Mouse (Mus musculus) liver, embryonic 14.5 days (tissue): ENCODE data around the gene Hcst. TPM values are rescaled to one million over a fixed set of nuclear protein-coding genes. Genes with fewer than 3 reads are reported as not detected.
A peak's percentile ranks its signal among the peaks of the same experiment; 100 is the strongest.

ENCODE experiments used
- ATAC-seq: fragments of 200-750 bp; cut with Nextera tagmentation; 2 replicates; pipeline ENCODE4 v1.8.0; 2017; ENCODE audit warnings: moderate number of reproducible peaks, mild to moderate bottlenecking, moderate library complexity; ENCODE audit not compliant: insufficient read depth
- DNase-seq, 3 experiments: peaks; one replicate each; pipeline ENCODE4 v3.0.0-alpha.2; 2012 to 2013; ENCODE audit warnings: low read depth in 3 of 3, low spot score in 3 of 3
- H3K27ac ChIP-seq: fragments of 300-500 bp; sonication (generic); 2 replicates; pipeline ENCODE4 v1.5.1; 2014; ENCODE audit warnings: moderate library complexity, mild to moderate bottlenecking, control low read depth, inconsistent platforms
- H3K27me3 ChIP-seq: fragments of 300-500 bp; sonication (generic); 2 replicates; pipeline ENCODE4 v1.6.1; 2014; ENCODE audit warnings: mild to moderate bottlenecking, low read length, moderate library complexity; ENCODE audit not compliant: control insufficient read depth, insufficient read depth
- H3K36me3 ChIP-seq: fragments of 300-500 bp; sonication (generic); replicated peaks from 2 replicates; pipeline ENCODE4 v1.6.1; 2014; ENCODE audit warnings: low read depth; ENCODE audit not compliant: control insufficient read depth, insufficient read depth
- H3K4me1 ChIP-seq, 2 experiments: fragments of 200-500 bp in 1 of 2; fragments of 300-500 bp in 1 of 2; sonication (generic) in 1 of 2; replicated peaks; 2 replicates each; pipeline ENCODE4 v1.6.1; 2012 to 2014; ENCODE audit warnings: antibody characterized with exemption in 1 of 2, inconsistent platforms in 1 of 2, low read length in 1 of 2; ENCODE audit not compliant: control insufficient read depth in 2 of 2, insufficient read depth in 2 of 2
- H3K4me2 ChIP-seq: fragments of 300-500 bp; sonication (generic); 2 replicates; pipeline ENCODE4 v1.6.1; 2014; ENCODE audit warnings: low read depth, mild to moderate bottlenecking, control low read depth, moderate library complexity
- H3K4me3 ChIP-seq, 2 experiments: fragments of 200-500 bp in 1 of 2; fragments of 300-500 bp in 1 of 2; sonication (generic) in 1 of 2; 2 replicates each; pipeline ENCODE4 v1.5.1; 2012 to 2014; ENCODE audit warnings: low read depth in 2 of 2, low read length in 2 of 2, mild to moderate bottlenecking in 2 of 2, control low read depth in 1 of 2, inconsistent platforms in 1 of 2, moderate library complexity in 1 of 2; ENCODE audit not compliant: insufficient read depth in 1 of 2
- H3K9ac ChIP-seq: fragments of 300-500 bp; sonication (generic); replicated peaks from 2 replicates; pipeline ENCODE4 v1.6.1; 2014; ENCODE audit warnings: mild to moderate bottlenecking, control low read depth, moderate library complexity
- H3K9me3 ChIP-seq: fragments of 300-500 bp; sonication (generic); 2 replicates; pipeline ENCODE4 v1.6.1; 2016; ENCODE audit warnings: low read length, mixed read lengths; ENCODE audit not compliant: control insufficient read depth
- CTCF ChIP-seq: IDR thresholded peaks from 2 replicates; pipeline ENCODE4 v1.5.1; 2016; ENCODE audit warnings: antibody characterized with exemption, low read depth, control low read depth
- EP300 ChIP-seq: IDR thresholded peaks from 2 replicates; pipeline ENCODE4 v1.6.1; 2016; ENCODE audit warnings: antibody characterized with exemption, low read depth
- WGBS: fragments of 180-500 bp; shearing (Covaris S2); extraction: QIAGEN DNeasy Blood & Tissue Kit; methylation state at CpG from one replicate; pipeline ENCODE4 v1.1.7; 2014; ENCODE audit not compliant: insufficient replicate concordance; 5-methylcytosine and 5-hydroxymethylcytosine counted together
- polyA plus RNA-seq, 2 experiments: library from polyadenylated mRNA; depleted of rRNA in 1 of 2; stranded (reverse) in 1 of 2; unstranded in 1 of 2; fragments of >200 nt; fragmentation: Nextera tagmentation in 1 of 2; extraction: Ambion mirVana in 1 of 2; gene quantifications; 2 replicates each; pipeline versions ENCODE4 v1.2.1 to v1.2.3; 2012 to 2014

Hcst gene
- polyA plus RNA-seq, 2 experiments: 3.3 to 4.9 TPM

DNA sequence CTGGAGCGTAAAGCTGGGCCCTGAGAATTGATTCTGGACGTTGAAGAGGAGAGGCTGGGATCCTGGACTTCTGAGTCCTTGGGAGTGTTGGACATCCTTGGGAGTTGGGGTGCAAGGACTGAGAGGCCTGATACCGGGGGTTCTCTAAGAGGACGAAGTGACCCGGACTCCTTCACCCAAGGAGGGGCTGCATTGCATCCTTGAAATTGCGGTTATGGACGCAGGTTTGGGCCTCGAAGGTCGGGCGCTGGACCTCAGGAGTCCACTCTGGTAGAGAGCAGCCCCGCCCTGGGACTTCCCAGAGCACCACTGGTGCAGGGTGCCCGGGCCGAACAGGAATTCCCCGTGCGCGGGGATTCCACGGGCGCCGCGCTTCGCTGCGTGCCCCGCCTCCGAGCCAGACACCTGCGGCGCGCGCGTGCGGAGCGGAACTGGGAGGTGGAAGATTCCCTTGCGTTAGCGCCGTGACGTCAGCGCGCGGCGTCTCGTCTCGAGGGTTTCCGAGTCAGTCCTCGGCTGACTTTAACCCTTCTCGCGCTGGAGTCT lies 2.3 kb upstream of the Hcst start:
- no peak for TF ChIP-seq EP300
- peaks cover 0 to 17% of the 10 kb centered on the region in 2 experiments; a peak in 3 of 4 replicates for H3K4me1 ChIP-seq
- H3K9me3 ChIP-seq: no peaks in the 10 kb centered on the region
- peak; percentile 48 for ATAC-seq
- H3K4me3 ChIP-seq: peak overlapping the region; percentile 58 to 62
- WGBS: under 1% methylated on average over 45 of the region's 45 CpGs
- H3K9ac ChIP-seq: peak overlapping the region; percentile 37
- peak; percentile 47 to 55 (median 47) for DNase-seq
- peaks cover 4% of the 10 kb centered on the region; the same call in 1 of the 2 replicates for H3K27me3 ChIP-seq
- H3K4me2 ChIP-seq: peak overlapping the region; percentile 81
- no peaks in the 10 kb centered on the region for H3K36me3 ChIP-seq
- no peak overlapping the region for H3K27ac ChIP-seq

DNA sequence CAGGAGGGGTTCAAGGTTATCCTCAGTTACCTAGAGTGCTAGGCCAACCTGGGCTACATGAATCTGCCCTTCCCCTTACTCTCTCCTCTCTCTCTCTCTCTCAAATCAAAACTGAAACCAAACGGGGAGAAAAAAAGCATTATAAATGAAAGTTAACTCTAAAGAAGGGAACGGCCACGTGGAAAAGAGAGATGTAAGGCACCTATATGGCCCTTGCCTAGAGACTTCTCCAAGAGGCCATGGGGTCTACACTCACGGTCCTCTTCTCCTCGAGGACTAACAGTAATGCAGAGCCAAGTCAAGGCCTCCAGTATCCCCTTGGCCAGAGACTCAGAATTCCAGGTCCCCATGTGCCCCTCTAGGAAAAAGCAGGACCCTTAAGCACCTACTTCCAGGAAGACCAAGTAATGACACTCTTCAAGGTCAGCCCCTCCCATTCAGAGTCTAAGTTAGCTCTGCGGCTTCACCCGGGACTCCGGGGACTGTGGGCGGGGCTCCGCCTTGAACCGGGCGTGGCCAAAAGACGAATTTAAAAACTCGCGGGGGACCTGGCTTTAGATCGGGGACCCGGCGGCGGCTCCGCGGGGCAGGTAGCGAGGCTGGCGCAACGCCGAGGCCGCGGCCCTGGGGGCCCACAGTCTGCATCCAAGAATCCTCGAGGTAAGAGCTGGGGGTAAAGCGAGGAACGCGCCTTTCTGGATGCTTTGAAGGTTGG lies 1.7 kb upstream of the Hcst start, which contains the start of gene Nfkbid:
TSS of gene Nfkbid (plus strand) at position 558 of the 715 bp plus-strand sequence.
- Histone ChIP-seq H3K4me2 (peak within 1 kb of the TSS; percentile 81), H3K4me1 (peaks cover 0 to 17% of the 10 kb centered on the region in 2 experiments; a peak in 3 of 4 replicates), H3K36me3 (no peaks in the 10 kb centered on the region), H3K27ac (no peak within 1 kb of the TSS), H3K27me3 (peaks cover 4% of the 10 kb centered on the region; the same call in 1 of the 2 replicates), H3K4me3 (peak within 1 kb of the TSS; percentile 58 to 62), H3K9ac (peak within 1 kb of the TSS; percentile 37), H3K9me3 (no peaks in the 10 kb centered on the region)
- no peak for TF ChIP-seq EP300
- no peak for TF ChIP-seq CTCF
- peak; percentile 50; the same call in 1 of the 2 replicates for ATAC-seq
- DNase-seq: peak in 2 of 3 experiments; percentile 44 to 45
- WGBS: 5% methylated on average over 31 of the region's 31 CpGs

DNA sequence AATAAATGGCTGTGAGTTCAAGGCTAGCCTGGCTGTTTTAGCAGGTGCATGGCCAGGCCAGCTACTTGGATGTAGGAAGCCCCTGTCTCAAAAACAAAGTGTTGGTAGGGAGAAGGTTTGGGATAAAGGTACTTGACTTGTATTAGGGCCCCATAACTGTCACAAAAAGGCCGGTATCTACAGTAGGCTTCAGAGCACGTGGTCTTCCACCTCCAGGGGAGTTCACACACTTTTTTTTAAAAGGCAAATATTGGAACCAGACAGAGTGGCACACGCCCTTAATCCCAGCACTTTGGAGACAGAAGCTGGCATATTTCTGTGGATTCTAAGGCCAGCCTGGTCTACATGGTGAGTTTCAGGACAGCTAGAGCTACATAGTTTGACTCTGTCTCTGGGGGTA lies 1.0 kb upstream of the Hcst start:
- Histone ChIP-seq H3K27me3 (peaks cover 4% of the 10 kb centered on the region; the same call in 1 of the 2 replicates), H3K4me3 (no peak overlapping the region; a peak in 1 of 4 replicates), H3K9ac (no peak overlapping the region), H3K4me1 (peaks cover 0 to 17% of the 10 kb centered on the region in 2 experiments; a peak in 3 of 4 replicates), H3K36me3 (no peaks in the 10 kb centered on the region), H3K4me2 (peak overlapping the region; percentile 81), H3K27ac (no peak overlapping the region), H3K9me3 (no peaks in the 10 kb centered on the region)
- ATAC-seq (no peak), DNase-seq (no peak)
- no peak for TF ChIP-seq CTCF
- no peak for TF ChIP-seq EP300
- WGBS: 39% methylated on average over 3 of the region's 3 CpGs

DNA sequence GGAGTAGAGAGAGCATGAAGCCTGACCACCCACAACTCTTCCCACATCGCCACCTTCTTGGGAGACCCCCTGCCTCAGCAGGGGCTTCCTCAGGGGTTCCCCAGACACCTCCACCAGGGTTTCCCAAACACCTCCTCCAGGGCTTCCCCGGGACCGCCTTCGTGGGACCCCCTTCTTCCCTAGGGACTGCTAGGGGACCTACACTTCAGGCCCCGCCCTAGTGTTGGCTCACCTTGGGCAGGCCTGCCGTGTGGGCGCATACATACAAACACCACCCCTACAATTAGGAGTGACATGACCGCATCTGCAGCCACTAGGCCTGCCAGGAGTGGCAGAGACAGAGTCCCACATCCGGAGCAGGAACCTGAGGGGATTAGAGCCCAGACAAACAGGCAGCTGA lies 1.8 kb downstream of the Hcst start:
- no peak for ATAC-seq
- no peak overlapping the region for H3K4me3 ChIP-seq
- H3K27me3 ChIP-seq: 0 out of 2 replicates have a peak, but pooled peaks cover 1% of the 10 kb centered on the region
- H3K4me2 ChIP-seq: 0 out of 2 replicates have a peak overlapping the region, but pooled peaks have one; percentile 11
- no peaks in the 10 kb centered on the region for H3K9me3 ChIP-seq
- H3K27ac ChIP-seq: no peak overlapping the region
- no peak overlapping the region for H3K9ac ChIP-seq
- no peaks in the 10 kb centered on the region for H3K36me3 ChIP-seq
- peaks cover 0 to 17% of the 10 kb centered on the region in 2 experiments; a peak in 3 of 4 replicates for H3K4me1 ChIP-seq
- DNase-seq: no peak
- TF ChIP-seq CTCF: no peak
- no peak for TF ChIP-seq EP300
- 35% methylated on average over 9 of the region's 9 CpGs for WGBS

- no peak within 1 kb of the TSS for H3K4me2 ChIP-seq
- H3K9me3 ChIP-seq: no peaks in the 10 kb centered on the region
- peaks cover 0 to 5% of the 10 kb centered on the region in 2 experiments; a peak in 1 of 4 replicates for H3K4me1 ChIP-seq
- DNase-seq (no peak), ATAC-seq (no peak)
- 24% methylated on average over 5 of the region's 5 CpGs for WGBS
- H3K36me3 ChIP-seq: no peaks in the 10 kb centered on the region
- no peak within 1 kb of the TSS for H3K9ac ChIP-seq
- TF ChIP-seq EP300 (no peak), CTCF (no peak)
- no peaks in the 10 kb centered on the region for H3K27me3 ChIP-seq
- H3K4me3 ChIP-seq: peak within 1 kb of the TSS in 1 of 2 experiments; percentile 25; a peak in 3 of 4 replicates
- H3K27ac ChIP-seq: no peak within 1 kb of the TSS
These were observed 6.1 kb downstream of the Hcst start, which contains the start of gene Tyrobp for GRCm38 (mm10) chr7:30413596-30413995. Gene Tyrobp (plus strand): TSS chr7:30413760.
